Mouse (Mus musculus): ENCODE measurements around the gene Opn3.

The Opn3 gene

GRCm38 (mm10) chr1:175648615-175649014, 44.0 kb downstream of the Opn3 start:
- no peak for DNase-seq (ENCODE audit: low read depth)

- DNase-seq (ENCODE audit: low read depth), result peak; percentile 25
Observed at GRCm38 (mm10) chr1:175646952-175647351, 45.6 kb downstream of the Opn3 start.

GRCm38 (mm10) chr1:175643496-175644265, 48.9 kb downstream of the Opn3 start:
- DNase-seq (ENCODE audit: low read depth), result no peak

- DNase-seq (ENCODE audit: low read depth), result no peak
Observed at GRCm38 (mm10) chr1:175640435-175641150, 52.0 kb downstream of the Opn3 start.

- no peak for DNase-seq (ENCODE audit: low read depth)
Observed at GRCm38 (mm10) chr1:175639072-175639471, 53.5 kb downstream of the Opn3 start.

GRCm38 (mm10) chr1:175637677-175638076, 54.9 kb downstream of the Opn3 start:
- peak; percentile 14 for DNase-seq (ENCODE audit: low read depth)

GRCm38 (mm10) chr1:175632470-175632869, 60.1 kb downstream of the Opn3 start:
- no peak for DNase-seq (ENCODE audit: low read depth)

GRCm38 (mm10) chr1:175631721-175632221, 60.8 kb downstream of the Opn3 start:
- DNase-seq (ENCODE audit: low read depth), result no peak

GRCm38 (mm10) chr1:175631080-175631479, 61.5 kb downstream of the Opn3 start:
- no peak for DNase-seq (ENCODE audit: low read depth)

- no peak for DNase-seq (ENCODE audit: low read depth)
Observed at GRCm38 (mm10) chr1:175630345-175630744, 62.2 kb downstream of the Opn3 start.

- no peak for DNase-seq (ENCODE audit: low read depth)
Observed at GRCm38 (mm10) chr1:175629248-175629647, 63.3 kb downstream of the Opn3 start.

- DNase-seq (ENCODE audit: low read depth), result peak; percentile 81
Observed at GRCm38 (mm10) chr1:175625990-175626692, 66.4 kb downstream of the Opn3 start.

GRCm38 (mm10) chr1:175625257-175625879, 67.2 kb downstream of the Opn3 start, which contains the start of gene Fh1:
Fh1 (minus strand) TSS chr1:175625635.
- DNase-seq (ENCODE audit: low read depth), result peak; percentile 98

GRCm38 (mm10) chr1:175623656-175624055, 68.9 kb downstream of the Opn3 start:
- no peak for DNase-seq (ENCODE audit: low read depth)

GRCm38 (mm10) chr1:175619814-175620431, 72.7 kb downstream of the Opn3 start, which contains the start of gene Kmo:
Kmo (plus strand) TSS chr1:175620381.
- DNase-seq (ENCODE audit: low read depth), result no peak

- no peak for DNase-seq (ENCODE audit: low read depth)
Observed at GRCm38 (mm10) chr1:175614992-175615391, 77.6 kb downstream of the Opn3 start.

All from 416B (cell line).